Mouse (Mus musculus) layer of hippocampus, postnatal 10 days (tissue): ENCODE measurements around the gene Arid1b. TPM values are rescaled to one million over a fixed set of nuclear protein-coding genes. Genes with fewer than 3 reads are reported as not detected.
"Not testable (repeated sequence)": the region's sequence is repeated elsewhere in the genome, so short reads cannot be mapped to it uniquely, and the experiment has no call there.

Experiments
- DNase-seq, 2 experiments: peaks; one replicate each; pipeline ENCODE4 v3.0.0; 2021; ENCODE audit warnings: low spot score in 2 of 2
- total RNA-seq, 2 experiments: library from RNA; stranded (reverse); gene quantifications; 2 replicates each; pipeline ENCODE4 v1.2.3; 2021

Arid1b gene
- total RNA-seq, 2 experiments from 2014 or later, result 74.7 to 79.4 TPM

- DNase-seq, result no peak
These were observed 114.5 kb downstream of the Arid1b start for GRCm38 (mm10) chr17:5108546-5109142.

GRCm38 (mm10) chr17:5109343-5109742, 115.2 kb downstream of the Arid1b start:
- no peak for DNase-seq

GRCm38 (mm10) chr17:5110159-5110558, 116.0 kb downstream of the Arid1b start:
- DNase-seq, result no peak

GRCm38 (mm10) chr17:5110981-5111380, 116.8 kb downstream of the Arid1b start:
- not testable (repeated sequence) for DNase-seq

- no peak for DNase-seq
These were observed 118.0 kb downstream of the Arid1b start for GRCm38 (mm10) chr17:5112116-5112515.

- DNase-seq, result no peak
These were observed 121.8 kb downstream of the Arid1b start for GRCm38 (mm10) chr17:5115952-5116351.

GRCm38 (mm10) chr17:5116990-5117389, 122.9 kb downstream of the Arid1b start:
- DNase-seq, result no peak

GRCm38 (mm10) chr17:5118171-5118570, 124.0 kb downstream of the Arid1b start:
- no peak for DNase-seq

GRCm38 (mm10) chr17:5124643-5125042, 130.5 kb downstream of the Arid1b start:
- DNase-seq, result no peak

GRCm38 (mm10) chr17:5125084-5125855, 131.1 kb downstream of the Arid1b start:
- DNase-seq, result no peak

GRCm38 (mm10) chr17:5125856-5126806, 132.0 kb downstream of the Arid1b start:
- no peak for DNase-seq

GRCm38 (mm10) chr17:5129606-5130005, 135.5 kb downstream of the Arid1b start:
- no peak for DNase-seq

- DNase-seq, result no peak
These were observed 136.0 kb downstream of the Arid1b start for GRCm38 (mm10) chr17:5130116-5130515.

GRCm38 (mm10) chr17:5131706-5132105, 137.6 kb downstream of the Arid1b start:
- no peak for DNase-seq

GRCm38 (mm10) chr17:5132296-5132986, 138.3 kb downstream of the Arid1b start:
- no peak for DNase-seq

- no peak for DNase-seq
These were observed 138.8 kb downstream of the Arid1b start for GRCm38 (mm10) chr17:5132987-5133355.

GRCm38 (mm10) chr17:5133831-5134230, 139.7 kb downstream of the Arid1b start:
- no peak for DNase-seq

- DNase-seq, result no peak
These were observed 140.1 kb downstream of the Arid1b start for GRCm38 (mm10) chr17:5134271-5134670.

GRCm38 (mm10) chr17:5137936-5138335, 143.8 kb downstream of the Arid1b start:
- no peak for DNase-seq

- DNase-seq, result peak in 1 of 2 experiments; percentile 48
These were observed 144.6 kb downstream of the Arid1b start for GRCm38 (mm10) chr17:5138641-5139205.

- DNase-seq, result no peak
These were observed 145.4 kb downstream of the Arid1b start for GRCm38 (mm10) chr17:5139553-5139952.
